Mouse (Mus musculus) ES-E14 (cell line): ENCODE measurements at regions not wholly inside any gene's neighbourhood (a gene's known extent, or its start where the extent isn't known, plus 50 kb on each side); places are given as distances from the start of the nearest gene placed in this dataset.

Experiments
- DNase-seq: peaks from one replicate; pipeline ENCODE4 v3.0.0-alpha.2; 2013; ENCODE audit warnings: low read depth, low spot score
- H3K27ac ChIP-seq: 2 replicates; pipeline ENCODE4 v1.5.1; 2012; ENCODE audit warnings: low read depth, mild to moderate bottlenecking, low read length, moderate library complexity, mixed read lengths; ENCODE audit not compliant: poor library complexity, insufficient read depth, severe bottlenecking
- H3K36me3 ChIP-seq: 2 replicates; pipeline ENCODE4 v1.6.1; 2012; ENCODE audit warnings: mild to moderate bottlenecking, low read length, moderate library complexity, mixed read lengths; ENCODE audit not compliant: control insufficient read depth, poor library complexity, insufficient read depth, severe bottlenecking
- H3K4me1 ChIP-seq, 2 experiments: fragments of 150-350 bp in 1 of 2; sonication (generic) in 1 of 2; 2 replicates each; pipeline ENCODE4 v1.6.1; 2012; ENCODE audit warnings: low read length in 2 of 2, mild to moderate bottlenecking in 1 of 2, mixed read lengths in 1 of 2; ENCODE audit not compliant: control insufficient read depth in 2 of 2, insufficient read depth in 2 of 2, poor library complexity in 1 of 2
- H3K4me3 ChIP-seq, 2 experiments: fragments of 150-350 bp in 1 of 2; sonication (generic) in 1 of 2; 2 replicates each; pipeline ENCODE4 v1.5.1; 2012; ENCODE audit warnings: low read length in 2 of 2, low read depth in 1 of 2, mild to moderate bottlenecking in 1 of 2, mixed read lengths in 1 of 2; ENCODE audit not compliant: insufficient read depth in 1 of 2, poor library complexity in 1 of 2, severe bottlenecking in 1 of 2
- H3K9ac ChIP-seq: 2 replicates; pipeline ENCODE4 v1.6.1; 2012; ENCODE audit warnings: low read depth, mild to moderate bottlenecking, low read length, mixed read lengths; ENCODE audit not compliant: poor library complexity, insufficient read depth, severe bottlenecking
- H3K9me3 ChIP-seq: fragments of 150-350 bp; sonication (generic); 2 replicates; pipeline ENCODE4 v1.6.1; 2012; ENCODE audit warnings: low read depth, mild to moderate bottlenecking, low read length; ENCODE audit not compliant: control insufficient read depth, insufficient read depth
- CHD2 ChIP-seq: IDR thresholded peaks from 2 replicates; pipeline ENCODE4 v1.6.1; 2014; ENCODE audit warnings: mild to moderate bottlenecking, low read depth, low read length, inconsistent platforms
- HCFC1 ChIP-seq: IDR thresholded peaks from 2 replicates; pipeline ENCODE4 v1.6.1; 2012; ENCODE audit warnings: low read length, inconsistent platforms, borderline replicate concordance; ENCODE audit not compliant: insufficient read depth
- MAFK ChIP-seq: IDR thresholded peaks from 2 replicates; pipeline ENCODE4 v1.6.1; 2014; ENCODE audit warnings: mild to moderate bottlenecking, low read depth, low read length, inconsistent platforms; ENCODE audit not compliant: insufficient read depth
- ZC3H11A ChIP-seq: IDR thresholded peaks from 2 replicates; pipeline ENCODE4 v1.6.1; 2012; ENCODE audit warnings: low read depth, mild to moderate bottlenecking, inconsistent platforms, low read length, borderline replicate concordance
- ZNF384 ChIP-seq: IDR thresholded peaks from 2 replicates; pipeline ENCODE4 v1.6.1; 2012; ENCODE audit warnings: low read depth, low read length, inconsistent platforms
- in situ Hi-C, 2 experiments: fragments of 600-800 bp; cut with MboI; formaldehyde crosslinking; loops; one replicate each; pipeline ENCODE4 v1.15.1; 2025; ENCODE audit warnings: low sequenced_read_pairs in 2 of 2, inconsistent platforms in 1 of 2; ENCODE audit not compliant: unreplicated experiment in 2 of 2

GRCm38 (mm10) chr5:19130639-19131038 lies 96.2 kb upstream of the Magi2 start:
- Histone ChIP-seq H3K9ac (no peak overlapping the region), H3K9me3 (no peaks in the 10 kb centered on the region), H3K36me3 (no peaks in the 10 kb centered on the region), H3K27ac (no peak overlapping the region), H3K4me1 (no peaks in the 10 kb centered on the region), H3K4me3 (no peak overlapping the region)
- TF ChIP-seq CHD2 (no peak), ZNF384 (no peak), HCFC1 (no peak), ZC3H11A (no peak), MAFK (no peak)
- in situ Hi-C loops, result no loop called here
- no peak for DNase-seq

GRCm38 (mm10) chr5:19154511-19154910 lies 72.3 kb upstream of the Magi2 start:
- no peaks in the 10 kb centered on the region; the same call in 1 of the 2 replicates for H3K36me3 ChIP-seq
- no peak overlapping the region for H3K9ac ChIP-seq
- no peaks in the 10 kb centered on the region for H3K4me1 ChIP-seq
- peak; percentile 52 for DNase-seq
- no peak for TF ChIP-seq HCFC1
- TF ChIP-seq ZC3H11A, result no peak
- TF ChIP-seq ZNF384, result no peak
- no peak for TF ChIP-seq MAFK
- no peak for TF ChIP-seq CHD2
- peaks cover 3% of the 10 kb centered on the region for H3K9me3 ChIP-seq
- peak overlapping the region; percentile 49; the same call in 1 of the 2 replicates for H3K27ac ChIP-seq
- H3K4me3 ChIP-seq, result no peak overlapping the region
- in situ Hi-C loops, result no loop called here

- H3K4me1 ChIP-seq, result no peaks in the 10 kb centered on the region
- H3K4me3 ChIP-seq, result no peak overlapping the region
- no peaks in the 10 kb centered on the region for H3K36me3 ChIP-seq
- DNase-seq, result no peak
- TF ChIP-seq ZC3H11A (no peak), MAFK (no peak), HCFC1 (no peak), ZNF384 (no peak), CHD2 (no peak)
- no peak overlapping the region for H3K27ac ChIP-seq
- in situ Hi-C loops, result no loop called here
- H3K9me3 ChIP-seq, result no peaks in the 10 kb centered on the region
- H3K9ac ChIP-seq, result no peak overlapping the region
Measured at GRCm38 (mm10) chr5:19158191-19158590, 68.6 kb upstream of the Magi2 start.

- no peak for TF ChIP-seq ZNF384
- TF ChIP-seq ZC3H11A, result no peak
- no peak for TF ChIP-seq MAFK
- no peak for TF ChIP-seq CHD2
- TF ChIP-seq HCFC1, result no peak
- H3K9ac ChIP-seq, result no peak overlapping the region
- no peaks in the 10 kb centered on the region for H3K9me3 ChIP-seq
- no peaks in the 10 kb centered on the region for H3K4me1 ChIP-seq
- no peak overlapping the region for H3K4me3 ChIP-seq
- in situ Hi-C loops, result no loop called here
- H3K36me3 ChIP-seq, result no peaks in the 10 kb centered on the region
- DNase-seq, result no peak
- H3K27ac ChIP-seq, result no peak overlapping the region
Measured at GRCm38 (mm10) chr5:19160256-19160655, 66.6 kb upstream of the Magi2 start.
